Mouse (Mus musculus) embryonic facial prominence, embryonic 11.5 days (tissue): ENCODE results near the gene Maml3. TPM values are rescaled to one million over a fixed set of nuclear protein-coding genes. Genes with fewer than 3 reads are reported as not detected.

Source experiments
- ATAC-seq: fragments of 200-750 bp; cut with Nextera tagmentation; replicated peaks from 2 replicates; pipeline ENCODE4 v1.8.0; 2017; ENCODE audit warnings: low read depth; ENCODE audit not compliant: insufficient number of reproducible peaks, low FRiP score, low TSS enrichment
- DNase-seq: peaks from one replicate; pipeline ENCODE4 v3.0.0-alpha.2; 2015; ENCODE audit warnings: low spot score
- H3K27ac ChIP-seq: fragments of 300-500 bp; sonication (generic); replicated peaks from 2 replicates; pipeline ENCODE4 v1.5.1; 2014; ENCODE audit warnings: mild to moderate bottlenecking, low read depth, low read length, control low read depth
- H3K27me3 ChIP-seq: fragments of 300-500 bp; sonication (generic); 2 replicates; pipeline ENCODE4 v1.6.1; 2014; ENCODE audit warnings: mild to moderate bottlenecking, low read length, moderate library complexity, mixed read lengths; ENCODE audit not compliant: control insufficient read depth, insufficient read depth
- H3K36me3 ChIP-seq: fragments of 300-500 bp; sonication (generic); replicated peaks from 2 replicates; pipeline ENCODE4 v1.6.1; 2014; ENCODE audit warnings: low read depth, mild to moderate bottlenecking, low read length, moderate library complexity, mixed read lengths; ENCODE audit not compliant: control insufficient read depth, insufficient read depth
- H3K4me1 ChIP-seq: fragments of 300-500 bp; sonication (generic); 2 replicates; pipeline ENCODE4 v1.6.1; 2014; ENCODE audit warnings: low read length, mixed read lengths; ENCODE audit not compliant: control insufficient read depth, insufficient read depth
- H3K4me2 ChIP-seq: fragments of 300-500 bp; sonication (generic); 2 replicates; pipeline ENCODE4 v1.6.1; 2014; ENCODE audit warnings: low read depth, mild to moderate bottlenecking, control low read depth, low read length, moderate library complexity
- H3K4me3 ChIP-seq: fragments of 300-500 bp; sonication (generic); 2 replicates; pipeline ENCODE4 v1.5.1; 2014; ENCODE audit warnings: low read depth, low read length, control low read depth
- H3K9ac ChIP-seq: fragments of 300-500 bp; sonication (generic); replicated peaks from 2 replicates; pipeline ENCODE4 v1.6.1; 2014; ENCODE audit warnings: mild to moderate bottlenecking, control low read depth, low read length
- H3K9me3 ChIP-seq: fragments of 300-500 bp; sonication (generic); replicated peaks from 2 replicates; pipeline ENCODE4 v1.6.1; 2016; ENCODE audit warnings: mild to moderate bottlenecking, low read length, inconsistent platforms, mixed read lengths; ENCODE audit not compliant: control insufficient read depth
- WGBS: fragments of 180-500 bp; shearing (Covaris S2); extraction: QIAGEN DNeasy Blood & Tissue Kit; methylation state at CpG from one replicate; pipeline ENCODE4 v1.1.7; 2014; 5-methylcytosine and 5-hydroxymethylcytosine counted together
- polyA plus RNA-seq: library from polyadenylated mRNA; unstranded; fragments of >200 nt; fragmentation: Nextera tagmentation; extraction: Ambion mirVana; gene quantifications from 2 replicates; pipeline ENCODE4 v1.2.1, GENCODE M21; 2014

The Maml3 gene
- polyA plus RNA-seq, 1 experiment from 2014 or later: 4.4 TPM

GRCm38 (mm10) chr3:51730662-51731061 lies 374.2 kb downstream of the Maml3 start:
- H3K9ac ChIP-seq: no peak overlapping the region
- no peaks in the 10 kb centered on the region for H3K27me3 ChIP-seq
- no peaks in the 10 kb centered on the region for H3K4me1 ChIP-seq
- H3K4me3 ChIP-seq: no peak overlapping the region
- no peaks in the 10 kb centered on the region for H3K36me3 ChIP-seq
- H3K27ac ChIP-seq: no peak overlapping the region
- 90% methylated on average over 7 of the region's 7 CpGs for WGBS
- ATAC-seq (no peak), DNase-seq (no peak)
- H3K4me2 ChIP-seq: no peak overlapping the region
- H3K9me3 ChIP-seq: no peaks in the 10 kb centered on the region

- Histone ChIP-seq H3K4me3 (no peak overlapping the region), H3K9ac (no peak overlapping the region), H3K4me1 (no peaks in the 10 kb centered on the region), H3K9me3 (no peaks in the 10 kb centered on the region), H3K27ac (no peak overlapping the region), H3K4me2 (no peak overlapping the region), H3K27me3 (no peaks in the 10 kb centered on the region), H3K36me3 (no peaks in the 10 kb centered on the region)
- DNase-seq (no peak), ATAC-seq (peak; percentile 70)
- WGBS: 67% methylated on average over 14 of the region's 14 CpGs
These were observed 375.6 kb downstream of the Maml3 start for GRCm38 (mm10) chr3:51729109-51729918.

GRCm38 (mm10) chr3:51728456-51728855 lies 376.4 kb downstream of the Maml3 start:
- Histone ChIP-seq H3K4me2 (no peak overlapping the region), H3K4me1 (no peaks in the 10 kb centered on the region), H3K27ac (no peak overlapping the region), H3K9me3 (no peaks in the 10 kb centered on the region), H3K27me3 (no peaks in the 10 kb centered on the region), H3K9ac (no peak overlapping the region), H3K4me3 (no peak overlapping the region), H3K36me3 (no peaks in the 10 kb centered on the region)
- WGBS: 88% methylated on average over 12 of the region's 12 CpGs
- ATAC-seq (no peak; the same call in 1 of the 2 replicates), DNase-seq (no peak)

- Histone ChIP-seq H3K9me3 (no peaks in the 10 kb centered on the region), H3K36me3 (no peaks in the 10 kb centered on the region), H3K9ac (no peak overlapping the region), H3K27ac (no peak overlapping the region), H3K27me3 (no peaks in the 10 kb centered on the region), H3K4me2 (no peak overlapping the region), H3K4me1 (no peaks in the 10 kb centered on the region), H3K4me3 (no peak overlapping the region)
- DNase-seq: no peak
- 83% methylated on average over 8 of the region's 8 CpGs for WGBS
- ATAC-seq: no peak
These were observed 376.9 kb downstream of the Maml3 start for GRCm38 (mm10) chr3:51727968-51728367.

GRCm38 (mm10) chr3:51727487-51727886 lies 377.4 kb downstream of the Maml3 start:
- Histone ChIP-seq H3K27me3 (no peaks in the 10 kb centered on the region), H3K9ac (no peak overlapping the region), H3K27ac (no peak overlapping the region), H3K9me3 (no peaks in the 10 kb centered on the region), H3K4me1 (no peaks in the 10 kb centered on the region), H3K36me3 (no peaks in the 10 kb centered on the region), H3K4me2 (no peak overlapping the region), H3K4me3 (no peak overlapping the region)
- WGBS: 75% methylated on average over 3 of the region's 3 CpGs
- DNase-seq: no peak
- ATAC-seq: no peak

GRCm38 (mm10) chr3:51726257-51726656 lies 378.6 kb downstream of the Maml3 start:
- ATAC-seq: no peak
- H3K9me3 ChIP-seq: no peaks in the 10 kb centered on the region
- 85% methylated on average over 6 of the region's 6 CpGs for WGBS
- no peak overlapping the region for H3K27ac ChIP-seq
- no peak overlapping the region for H3K4me2 ChIP-seq
- no peaks in the 10 kb centered on the region for H3K27me3 ChIP-seq
- no peaks in the 10 kb centered on the region for H3K4me1 ChIP-seq
- no peak for DNase-seq
- no peaks in the 10 kb centered on the region for H3K36me3 ChIP-seq
- no peak overlapping the region for H3K4me3 ChIP-seq
- no peak overlapping the region for H3K9ac ChIP-seq

- ATAC-seq (no peak), DNase-seq (no peak)
- Histone ChIP-seq H3K4me1 (peaks cover 3% of the 10 kb centered on the region; the same call in 1 of the 2 replicates), H3K27ac (no peak overlapping the region), H3K4me3 (no peak overlapping the region), H3K36me3 (no peaks in the 10 kb centered on the region), H3K4me2 (no peak overlapping the region), H3K9ac (no peak overlapping the region), H3K9me3 (no peaks in the 10 kb centered on the region), H3K27me3 (no peaks in the 10 kb centered on the region)
- WGBS: 78% methylated on average over 1 of the region's 1 CpGs
These were observed 384.9 kb downstream of the Maml3 start for GRCm38 (mm10) chr3:51719982-51720381.

- Histone ChIP-seq H3K4me1 (peaks cover 3% of the 10 kb centered on the region; the same call in 1 of the 2 replicates), H3K4me2 (no peak overlapping the region), H3K27ac (no peak overlapping the region), H3K36me3 (no peaks in the 10 kb centered on the region), H3K4me3 (no peak overlapping the region), H3K9me3 (no peaks in the 10 kb centered on the region), H3K27me3 (no peaks in the 10 kb centered on the region), H3K9ac (no peak overlapping the region)
- DNase-seq (no peak), ATAC-seq (no peak)
- 87% methylated on average over 3 of the region's 3 CpGs for WGBS
These were observed 385.5 kb downstream of the Maml3 start for GRCm38 (mm10) chr3:51719373-51719772.
